8 mouse cellular contexts compared by ENCODE assay signal in the genomic region with DNA sequence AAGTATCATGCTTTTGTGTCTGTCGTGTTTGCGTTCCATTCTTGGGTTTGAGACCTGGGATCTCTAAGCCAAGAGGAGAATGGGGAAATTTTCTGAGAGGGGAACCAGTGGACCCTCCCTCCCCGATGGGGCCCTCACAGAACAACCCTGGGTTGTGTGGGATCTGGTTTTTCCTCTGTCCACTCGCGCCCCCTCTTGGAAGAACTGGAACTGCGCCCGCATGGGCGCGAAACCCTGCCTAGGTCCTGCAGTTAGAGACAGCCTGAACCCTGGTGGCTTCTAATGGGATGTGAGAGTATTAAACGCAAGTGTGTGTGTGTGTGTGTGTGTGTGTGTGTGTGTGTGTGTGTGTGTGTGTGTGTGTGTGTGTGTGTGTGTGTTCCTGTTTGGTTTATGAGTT. TPM values are rescaled to one million over a fixed set of nuclear protein-coding genes. Genes with fewer than 3 reads are reported as not detected.
DNase-seq lines count a peak whose midpoint lies in the region; ATAC-seq lines count a peak whose summit lies in the region.

No protein-coding gene starts in this region.

- peak overlapping the region; percentile 81 for H3K27ac ChIP-seq in forebrain, embryonic 10.5 days
- no peak overlapping the region for H3K27ac ChIP-seq in forebrain, embryonic 16.5 days (ENCODE audit: low read length)
- peak overlapping the region; percentile 84 for H3K27ac ChIP-seq in hindbrain, embryonic 10.5 days
- H3K27ac ChIP-seq in limb, embryonic 13.5 days, result peak overlapping the region; percentile 98; the same call in 1 of the 2 replicates
- H3K27ac ChIP-seq in midbrain, embryonic 14.5 days (replicated peaks; ENCODE audit: low read depth, low read length), result no peak overlapping the region

- peak; percentile 75 for DNase-seq in forebrain, embryonic 10.5 days (ENCODE audit: extremely low spot score, low spot score)
- DNase-seq in T-cell, adult 2 months (ENCODE audit: low spot score), result peak; percentile 16
- peak; percentile 86 for DNase-seq in hindbrain, embryonic 10.5 days (ENCODE audit: low spot score)
- DNase-seq in midbrain, embryonic 14.5 days, result peak; percentile 65
- DNase-seq in thymus, postnatal 36 days, result peak; percentile 63 to 66

- H3K27me3 ChIP-seq in forebrain, embryonic 10.5 days (ENCODE audit: poor library complexity, severe bottlenecking), result peaks cover 40% of the 10 kb centered on the region
- peaks cover 8% of the 10 kb centered on the region; the same call in 1 of the 2 replicates for H3K27me3 ChIP-seq in forebrain, embryonic 16.5 days (replicated peaks; ENCODE audit: control insufficient read depth, insufficient read depth, low read length)
- H3K27me3 ChIP-seq in hindbrain, embryonic 10.5 days (ENCODE audit: insufficient read depth, poor library complexity, severe bottlenecking), result no peaks in the 10 kb centered on the region; the same call in 1 of the 2 replicates
- H3K27me3 ChIP-seq in limb, embryonic 13.5 days, result no peaks in the 10 kb centered on the region
- H3K27me3 ChIP-seq in midbrain, embryonic 14.5 days (ENCODE audit: control insufficient read depth, insufficient read depth, low read length), result no peaks in the 10 kb centered on the region

- H3K4me1 ChIP-seq in forebrain, embryonic 10.5 days, result peaks cover 48% of the 10 kb centered on the region
- peaks cover 17% of the 10 kb centered on the region for H3K4me1 ChIP-seq in forebrain, embryonic 16.5 days (replicated peaks; ENCODE audit: control insufficient read depth, insufficient read depth, low read length)
- H3K4me1 ChIP-seq in hindbrain, embryonic 10.5 days (replicated peaks), result peaks cover 51% of the 10 kb centered on the region
- peaks cover 54% of the 10 kb centered on the region for H3K4me1 ChIP-seq in limb, embryonic 13.5 days
- H3K4me1 ChIP-seq in midbrain, embryonic 14.5 days (ENCODE audit: control insufficient read depth, insufficient read depth, low read length), result peaks cover 17% of the 10 kb centered on the region; the same call in 1 of the 2 replicates

- H3K4me3 ChIP-seq in forebrain, embryonic 10.5 days, result no peak overlapping the region
- no peak overlapping the region for H3K4me3 ChIP-seq in forebrain, embryonic 16.5 days (replicated peaks; ENCODE audit: low read length)
- H3K4me3 ChIP-seq in hindbrain, embryonic 10.5 days, result no peak overlapping the region
- no peak overlapping the region for H3K4me3 ChIP-seq in limb, embryonic 13.5 days
- no peak overlapping the region for H3K4me3 ChIP-seq in midbrain, embryonic 14.5 days (replicated peaks; ENCODE audit: low read depth, low read length)

- no peak overlapping the region for H3K4me2 ChIP-seq in forebrain, embryonic 16.5 days (ENCODE audit: low read length)
- peak overlapping the region; percentile 45 for H3K4me2 ChIP-seq in limb, embryonic 13.5 days (replicated peaks)
- no peak overlapping the region for H3K4me2 ChIP-seq in midbrain, embryonic 14.5 days (ENCODE audit: low read length)

- no peaks in the 10 kb centered on the region for H3K9me3 ChIP-seq in forebrain, embryonic 10.5 days
- no peaks in the 10 kb centered on the region for H3K9me3 ChIP-seq in forebrain, embryonic 16.5 days (ENCODE audit: control insufficient read depth, low read length)
- no peaks in the 10 kb centered on the region for H3K9me3 ChIP-seq in hindbrain, embryonic 10.5 days
- H3K9me3 ChIP-seq in limb, embryonic 13.5 days, result no peaks in the 10 kb centered on the region
- H3K9me3 ChIP-seq in midbrain, embryonic 14.5 days (ENCODE audit: control insufficient read depth, low read length), result no peaks in the 10 kb centered on the region

- no peak for ATAC-seq in forebrain, embryonic 16.5 days
- ATAC-seq in erythroblast, adult 5-6 weeks (replicated peaks; ENCODE audit: low FRiP score, poor library complexity, severe bottlenecking), result peak; percentile 62; the same call in 1 of the 2 replicates
- no peak for ATAC-seq in limb, embryonic 13.5 days (ENCODE audit: low FRiP score, low read depth)
- ATAC-seq in midbrain, embryonic 14.5 days (ENCODE audit: low FRiP score, low TSS enrichment), result 0 out of 2 replicates have a peak, but pooled peaks have one; percentile 53

- no peaks in the 10 kb centered on the region for H3K36me3 ChIP-seq in forebrain, embryonic 10.5 days (replicated peaks)
- H3K36me3 ChIP-seq in forebrain, embryonic 16.5 days (ENCODE audit: control insufficient read depth, insufficient read depth), result no peaks in the 10 kb centered on the region
- H3K36me3 ChIP-seq in hindbrain, embryonic 10.5 days, result peaks cover 9% of the 10 kb centered on the region; the same call in 1 of the 2 replicates
- peaks cover 5% of the 10 kb centered on the region; the same call in 1 of the 2 replicates for H3K36me3 ChIP-seq in limb, embryonic 13.5 days
- H3K36me3 ChIP-seq in midbrain, embryonic 14.5 days (ENCODE audit: control insufficient read depth, insufficient read depth, low read length), result no peaks in the 10 kb centered on the region

- WGBS in forebrain, embryonic 10.5 days, result 19% methylated on average over 10 of the region's 10 CpGs
- 25% methylated on average over 10 of the region's 10 CpGs for WGBS in forebrain, embryonic 16.5 days
- WGBS in hindbrain, embryonic 10.5 days, result 24% methylated on average over 10 of the region's 10 CpGs
- 22% methylated on average over 10 of the region's 10 CpGs for WGBS in limb, embryonic 13.5 days
- 31% methylated on average over 10 of the region's 10 CpGs for WGBS in midbrain, embryonic 14.5 days

- no peak overlapping the region for H3K9ac ChIP-seq in forebrain, embryonic 16.5 days (replicated peaks; ENCODE audit: low read depth, low read length)
- no peak overlapping the region for H3K9ac ChIP-seq in limb, embryonic 13.5 days
- H3K9ac ChIP-seq in midbrain, embryonic 14.5 days (replicated peaks; ENCODE audit: low read length), result no peak overlapping the region

RNA-seq across cellular contexts. Expression of gene Id1, which starts 6.4 kb away (rescaled TPM):
- 57.5 and 61.1 TPM in 2 replicates for polyA plus RNA-seq in forebrain, embryonic 10.5 days (2016; fragmentation: Nextera tagmentation; extraction: Ambion mirVana)
- 22.3 and 26.0 TPM in 2 replicates for polyA plus RNA-seq in forebrain, embryonic 16.5 days (2015; fragmentation: Nextera tagmentation; extraction: Ambion mirVana)
- total RNA-seq in erythroblast, adult 5-6 weeks (2015; ENCODE audit: low replicate concordance), result 3.6 TPM in 1 of 2 replicates, not detected in the other
- 3.7 and 4.5 TPM in 2 replicates for total RNA-seq in erythroblast, adult 5-6 weeks (2017; ENCODE audit: low replicate concordance)
- 168 and 176 TPM in 2 replicates for polyA plus RNA-seq in hindbrain, embryonic 10.5 days (2016; fragmentation: Nextera tagmentation; extraction: Ambion mirVana)
- 232 and 236 TPM in 2 replicates for polyA plus RNA-seq in limb, embryonic 13.5 days (2015; fragmentation: Nextera tagmentation; extraction: Ambion mirVana)
- 33.5 and 38.8 TPM in 2 replicates for polyA plus RNA-seq in midbrain, embryonic 14.5 days (2014; fragmentation: Nextera tagmentation; extraction: Ambion mirVana)

RNA-seq across cellular contexts. Expression of gene Cox4i2, which starts 11.5 kb away (rescaled TPM):
- 3.0 and 4.2 TPM in 2 replicates for polyA plus RNA-seq in forebrain, embryonic 10.5 days (2016; fragmentation: Nextera tagmentation; extraction: Ambion mirVana)
- polyA plus RNA-seq in forebrain, embryonic 16.5 days (2015; fragmentation: Nextera tagmentation; extraction: Ambion mirVana), result 4.7 and 6.0 TPM in 2 replicates
- total RNA-seq in erythroblast, adult 5-6 weeks (2015; ENCODE audit: low replicate concordance), result not detected in 2 replicates
- total RNA-seq in erythroblast, adult 5-6 weeks (2017; ENCODE audit: low replicate concordance), result not detected in 2 replicates
- 5.0 and 5.1 TPM in 2 replicates for polyA plus RNA-seq in hindbrain, embryonic 10.5 days (2016; fragmentation: Nextera tagmentation; extraction: Ambion mirVana)
- 32.0 and 34.4 TPM in 2 replicates for polyA plus RNA-seq in limb, embryonic 13.5 days (2015; fragmentation: Nextera tagmentation; extraction: Ambion mirVana)
- polyA plus RNA-seq in midbrain, embryonic 14.5 days (2014; fragmentation: Nextera tagmentation; extraction: Ambion mirVana), result 5.4 and 5.6 TPM in 2 replicates

RNA-seq across cellular contexts. Expression of gene Mcts2, which starts 55.6 kb away (rescaled TPM):
- polyA plus RNA-seq in forebrain, embryonic 10.5 days (2016; fragmentation: Nextera tagmentation; extraction: Ambion mirVana), result 39.1 and 40.3 TPM in 2 replicates
- polyA plus RNA-seq in forebrain, embryonic 16.5 days (2015; fragmentation: Nextera tagmentation; extraction: Ambion mirVana), result 29.3 and 32.8 TPM in 2 replicates
- 2.3 TPM in 1 of 2 replicates, not detected in the other for total RNA-seq in erythroblast, adult 5-6 weeks (2015; ENCODE audit: low replicate concordance)
- 1.4 and 3.2 TPM in 2 replicates for total RNA-seq in erythroblast, adult 5-6 weeks (2017; ENCODE audit: low replicate concordance)
- polyA plus RNA-seq in hindbrain, embryonic 10.5 days (2016; fragmentation: Nextera tagmentation; extraction: Ambion mirVana), result 41.1 and 48.7 TPM in 2 replicates
- polyA plus RNA-seq in limb, embryonic 13.5 days (2015; fragmentation: Nextera tagmentation; extraction: Ambion mirVana), result 29.2 and 30.0 TPM in 2 replicates
- 39.9 and 41.4 TPM in 2 replicates for polyA plus RNA-seq in midbrain, embryonic 14.5 days (2014; fragmentation: Nextera tagmentation; extraction: Ambion mirVana)

Comparison
In these comparisons a context has a peak if more than half of its experiments do, and no peak if none do; other contexts are left out.
1. H3K27ac ChIP-seq: peak in forebrain, embryonic 10.5 days (single experiment), hindbrain, embryonic 10.5 days (single experiment) and limb, embryonic 13.5 days (single experiment); none in forebrain, embryonic 16.5 days (single experiment) and midbrain, embryonic 14.5 days (single experiment).
2. DNase-seq: peak in every context shown above with its lines; median percentile 86 in hindbrain, embryonic 10.5 days; 75 in forebrain, embryonic 10.5 days; 65 in midbrain, embryonic 14.5 days; 64 in thymus, postnatal 36 days; 16 in T-cell, adult 2 months.
3. ATAC-seq: peak in erythroblast, adult 5-6 weeks (single experiment) and midbrain, embryonic 14.5 days (single experiment); none in forebrain, embryonic 16.5 days (single experiment) and limb, embryonic 13.5 days (single experiment).